Mouse (Mus musculus) A20 (cell line): ENCODE data around the gene Rerg.
"Not testable (repeated sequence)": the region's sequence is repeated elsewhere in the genome, so short reads cannot be mapped to it uniquely, and the experiment has no call there.

Source experiments
- DNase-seq: peaks from one replicate; pipeline ENCODE4 v3.0.0-alpha.2; 2011; ENCODE audit warnings: low read depth, low spot score

Gene Rerg

DNA sequence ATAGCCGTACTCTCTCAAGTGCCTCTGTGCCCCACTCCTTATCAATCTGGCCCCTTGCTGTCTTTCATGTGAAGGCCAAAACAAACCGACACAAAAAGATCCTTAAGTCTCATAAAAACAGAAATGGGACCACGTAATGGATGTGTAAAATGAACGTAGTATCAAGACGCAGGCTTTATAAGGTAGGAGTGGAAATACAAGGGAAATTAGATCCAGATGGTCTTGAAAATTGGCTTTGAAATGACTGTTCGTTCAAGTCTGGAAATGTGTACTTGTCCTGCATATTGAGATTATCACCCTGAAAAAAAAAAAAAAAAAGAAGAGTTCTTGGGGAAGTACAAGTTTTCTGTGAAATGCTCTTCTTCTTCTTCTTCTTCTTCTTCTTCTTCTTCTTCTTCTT, 90.6 kb downstream of the Rerg start:
- no peak for DNase-seq

GRCm38 (mm10) chr6:137076731-137077130, 93.6 kb downstream of the Rerg start:
- no peak for DNase-seq

DNA sequence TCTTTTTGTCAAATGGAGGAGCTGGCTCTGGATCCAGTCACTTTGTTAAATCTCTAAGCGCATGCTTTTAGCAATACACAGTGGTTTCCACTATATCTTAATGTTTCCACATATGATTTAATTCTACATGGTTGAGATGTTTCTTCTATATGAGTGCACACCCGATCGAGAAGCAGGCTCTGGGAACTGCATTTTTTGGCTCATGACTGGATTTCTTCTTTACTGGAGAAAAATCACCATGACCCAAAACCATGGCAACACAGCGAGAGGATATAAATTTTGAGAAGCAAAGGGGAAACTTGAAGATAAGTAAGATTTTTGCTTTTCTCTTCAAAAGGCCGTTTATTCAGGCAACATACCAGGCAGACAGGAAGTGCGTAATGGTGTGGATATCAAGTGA, 94.1 kb downstream of the Rerg start:
- DNase-seq: no peak

DNA sequence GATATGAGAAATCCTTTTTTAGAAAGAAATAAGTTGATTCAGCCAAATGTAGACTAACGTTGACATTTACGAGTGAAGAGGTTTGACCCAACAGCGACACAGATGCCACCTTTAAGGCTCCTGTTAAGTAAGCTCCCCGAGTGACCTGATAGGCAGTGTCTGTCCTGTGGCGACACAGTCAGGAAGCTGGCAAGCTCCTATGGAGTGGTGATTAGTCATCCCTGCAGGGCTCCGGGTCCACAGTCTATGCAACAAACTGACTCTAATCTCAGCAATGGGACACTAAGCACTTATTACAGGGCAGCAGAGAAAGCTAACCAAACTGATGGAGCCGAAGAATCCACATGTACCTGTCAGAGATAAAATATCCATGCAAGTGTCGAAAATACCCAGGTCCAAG, 98.0 kb downstream of the Rerg start:
- DNase-seq: no peak

DNA sequence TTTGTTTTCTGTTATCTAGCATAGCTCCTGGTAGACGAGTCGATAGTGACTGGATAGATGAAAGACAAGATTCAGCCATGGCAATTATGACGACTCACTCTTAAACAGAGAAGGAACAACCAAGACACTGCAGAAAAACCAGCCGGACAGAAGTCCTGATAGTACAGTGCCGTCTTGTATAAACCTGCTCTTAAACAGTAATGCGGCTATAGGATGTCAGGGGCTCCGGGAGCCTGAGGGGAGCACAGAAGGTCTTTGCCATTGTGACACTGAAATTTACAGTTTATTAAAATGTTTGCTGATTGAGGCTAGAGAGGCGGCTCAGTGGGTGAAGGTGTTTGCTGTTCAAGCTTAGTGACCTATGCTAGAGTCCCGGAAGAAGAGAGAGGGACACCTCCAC, 98.8 kb downstream of the Rerg start:
- no peak for DNase-seq

DNA sequence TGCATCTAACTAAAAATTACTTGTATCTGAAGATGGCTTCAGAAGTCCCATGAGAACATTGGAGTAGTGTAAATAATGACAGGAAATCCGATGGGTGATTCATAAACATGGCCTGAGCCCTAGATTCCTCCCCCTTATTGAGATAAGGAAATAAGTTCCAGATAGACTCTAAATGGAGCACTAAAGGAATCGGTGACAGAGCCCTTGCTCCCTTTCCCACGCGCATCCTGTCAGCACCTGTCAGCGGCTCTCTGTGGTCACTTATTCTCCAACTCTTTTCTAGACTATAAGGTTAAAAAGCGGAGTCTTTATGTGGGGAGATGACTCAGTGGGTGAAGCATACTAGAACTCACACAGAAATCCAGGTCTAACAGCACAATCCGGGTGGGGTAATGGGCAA, 104.8 kb downstream of the Rerg start:
- DNase-seq: no peak

DNA sequence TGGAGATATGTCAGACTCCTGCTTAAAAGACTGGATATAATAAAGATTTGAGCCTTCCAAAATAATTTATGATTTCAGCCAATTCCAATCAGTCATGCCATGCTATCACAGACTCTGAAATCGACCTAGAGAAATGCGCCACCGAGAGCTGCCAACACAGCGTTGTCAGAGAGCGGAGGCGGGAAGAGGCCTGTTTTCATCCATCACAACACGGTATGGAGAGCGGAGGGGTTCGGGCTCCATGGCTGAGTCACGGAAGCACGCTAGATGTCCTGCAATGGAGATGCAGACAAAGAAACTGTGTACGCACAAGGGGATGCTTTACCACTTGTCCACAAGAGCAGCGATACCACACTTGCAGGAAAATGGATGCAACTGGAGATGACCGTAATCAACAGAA, 105.5 kb downstream of the Rerg start:
- no peak for DNase-seq

DNA sequence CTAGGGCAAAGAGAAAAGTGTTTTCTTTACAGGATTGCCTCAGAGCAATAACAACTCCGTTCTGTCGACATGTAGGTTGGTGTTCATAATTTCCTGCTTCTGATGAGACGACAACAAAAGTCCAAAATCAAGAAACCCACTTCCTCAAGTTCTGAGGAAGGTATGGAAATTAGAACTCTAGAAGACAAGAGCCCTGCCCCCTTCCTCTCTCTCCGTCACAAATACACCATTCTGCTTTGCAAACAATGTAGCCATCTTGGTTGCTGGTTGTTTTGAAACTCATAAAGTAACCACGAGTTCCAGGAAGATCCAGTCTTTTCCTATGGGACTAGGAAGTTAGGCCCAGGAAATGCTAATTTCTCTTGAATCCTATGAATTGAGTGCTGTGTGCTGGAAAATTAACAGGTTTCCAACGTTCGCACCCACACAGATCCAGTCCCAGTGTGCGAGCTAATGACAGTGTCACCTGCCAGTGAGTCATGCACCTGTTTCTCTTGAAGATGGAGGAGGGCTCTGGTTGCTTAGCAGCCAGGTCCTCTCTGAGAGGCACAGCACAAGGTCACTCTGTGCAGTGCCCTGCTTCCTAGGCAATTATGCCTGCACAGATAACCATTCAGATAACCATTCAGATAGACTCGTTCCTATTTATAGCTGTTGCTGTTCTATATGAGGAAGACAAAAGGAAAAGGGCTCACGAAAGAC, 106.9 kb downstream of the Rerg start:
- no peak for DNase-seq

DNA sequence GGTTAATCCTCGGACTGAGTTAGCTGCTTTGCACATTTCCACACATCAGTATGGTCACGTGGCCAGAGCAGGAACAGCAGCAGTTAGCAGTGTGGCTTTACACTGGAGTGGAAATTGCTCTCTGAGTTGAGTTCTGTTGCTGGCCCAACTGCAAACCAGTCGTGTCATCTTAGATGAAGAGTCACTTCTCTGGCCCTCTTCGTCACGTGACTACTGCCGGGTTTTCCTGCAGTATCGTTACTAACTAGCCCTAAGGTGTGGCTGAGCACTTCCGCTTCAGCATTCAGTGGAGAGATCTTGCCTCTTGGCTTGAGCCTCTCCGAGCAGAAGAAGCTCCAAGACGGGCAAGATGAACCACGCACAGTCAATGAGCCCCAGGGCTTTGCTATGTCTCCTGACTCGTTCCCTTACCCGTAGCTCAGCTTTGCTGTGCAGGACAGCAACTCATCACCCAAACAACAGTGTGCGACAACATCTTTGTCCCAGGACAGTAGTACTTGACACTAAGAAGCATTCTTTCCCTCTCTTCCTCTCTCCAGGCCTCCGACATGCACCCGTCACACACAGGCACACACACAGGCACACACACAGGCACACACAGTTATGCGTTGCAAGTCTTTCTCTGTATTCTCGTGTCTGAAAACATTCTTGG, 108.3 kb downstream of the Rerg start:
- no peak for DNase-seq

DNA sequence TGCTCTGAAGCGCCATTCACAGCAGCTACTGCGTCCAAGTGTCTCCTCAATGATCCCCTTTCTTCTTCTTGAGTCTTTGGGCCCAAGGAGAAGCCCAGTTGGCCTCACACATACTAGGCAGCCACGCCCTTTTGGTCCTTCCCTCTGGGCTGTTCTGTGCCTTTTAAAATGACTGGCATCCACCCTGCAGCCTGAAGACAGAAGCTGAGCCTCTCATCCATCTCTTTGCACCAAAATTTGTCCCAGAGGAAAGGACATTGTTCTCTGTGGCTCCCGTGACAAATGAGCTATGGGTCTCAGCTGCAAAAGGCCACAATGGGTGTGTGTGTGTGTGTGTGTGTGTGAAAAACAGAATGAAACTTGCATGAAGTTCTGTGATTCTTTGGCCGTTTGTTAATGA, 109.7 kb downstream of the Rerg start:
- no peak for DNase-seq

- no peak for DNase-seq
Observed at GRCm38 (mm10) chr6:137058257-137058656, 112.0 kb downstream of the Rerg start.

DNA sequence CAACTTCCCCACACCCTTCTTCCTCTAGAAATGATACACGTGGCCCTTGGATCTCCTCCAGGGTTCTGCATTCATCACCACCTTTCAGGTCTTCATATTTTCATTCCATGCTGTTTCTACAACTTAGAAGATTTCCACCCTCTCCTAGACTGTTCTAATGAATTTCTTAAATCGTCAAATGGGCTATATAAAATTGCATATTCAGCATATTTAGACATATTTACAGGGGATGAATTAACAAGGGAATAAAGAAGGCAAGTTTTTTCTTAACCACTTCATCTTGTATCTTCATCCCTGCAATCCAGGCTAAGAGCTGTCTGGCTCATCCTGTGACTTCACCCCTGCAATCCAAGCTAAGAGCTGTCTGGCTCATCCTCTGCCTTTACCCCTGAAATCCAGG, 116.2 kb downstream of the Rerg start:
- no peak for DNase-seq

GRCm38 (mm10) chr6:137053464-137053863, 116.8 kb downstream of the Rerg start:
- no peak for DNase-seq

GRCm38 (mm10) chr6:137053006-137053405, 117.3 kb downstream of the Rerg start:
- no peak for DNase-seq

DNA sequence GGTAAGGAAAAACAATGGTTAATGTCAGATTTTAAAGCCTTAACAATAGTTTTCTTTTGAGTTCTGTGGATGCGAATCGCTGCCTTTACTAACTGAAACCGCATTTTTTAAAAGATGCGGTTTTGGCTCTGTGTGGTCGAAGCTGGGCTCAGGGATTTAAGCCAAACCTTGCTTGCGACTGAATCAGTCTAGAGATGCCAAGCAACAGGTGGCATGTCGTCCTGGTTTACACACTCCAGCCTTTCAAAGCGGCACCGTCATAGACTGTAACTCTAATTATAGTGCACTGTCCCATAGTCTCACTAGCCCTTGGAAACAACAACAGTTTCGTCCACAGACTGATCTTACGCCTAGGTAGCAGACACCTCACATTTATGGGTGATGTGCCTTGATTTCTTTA, 123.3 kb downstream of the Rerg start:
- DNase-seq: no peak

DNA sequence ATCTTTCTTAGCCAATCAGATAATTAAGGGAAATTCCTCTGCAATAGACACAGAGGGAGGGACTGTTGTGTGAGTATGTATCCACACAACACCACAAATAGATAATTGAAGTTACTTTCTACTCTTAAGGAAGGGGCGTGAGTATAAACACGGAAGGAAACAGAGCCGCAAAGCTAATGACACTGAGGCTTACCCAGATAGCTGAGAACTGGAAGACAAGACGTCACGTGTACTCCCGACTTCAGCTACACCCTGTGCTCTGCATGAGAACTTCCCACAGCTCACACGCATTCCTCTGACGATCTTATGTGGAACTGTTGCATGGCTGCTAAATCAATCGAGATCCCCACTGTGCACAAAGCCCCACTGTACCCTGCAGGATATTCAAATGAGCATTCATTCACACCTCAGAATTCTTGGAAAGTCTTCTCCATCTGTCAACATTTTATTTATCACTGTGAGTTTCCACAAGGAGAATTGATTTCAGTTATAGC, 125.2 kb downstream of the Rerg start:
- no peak for DNase-seq

DNA sequence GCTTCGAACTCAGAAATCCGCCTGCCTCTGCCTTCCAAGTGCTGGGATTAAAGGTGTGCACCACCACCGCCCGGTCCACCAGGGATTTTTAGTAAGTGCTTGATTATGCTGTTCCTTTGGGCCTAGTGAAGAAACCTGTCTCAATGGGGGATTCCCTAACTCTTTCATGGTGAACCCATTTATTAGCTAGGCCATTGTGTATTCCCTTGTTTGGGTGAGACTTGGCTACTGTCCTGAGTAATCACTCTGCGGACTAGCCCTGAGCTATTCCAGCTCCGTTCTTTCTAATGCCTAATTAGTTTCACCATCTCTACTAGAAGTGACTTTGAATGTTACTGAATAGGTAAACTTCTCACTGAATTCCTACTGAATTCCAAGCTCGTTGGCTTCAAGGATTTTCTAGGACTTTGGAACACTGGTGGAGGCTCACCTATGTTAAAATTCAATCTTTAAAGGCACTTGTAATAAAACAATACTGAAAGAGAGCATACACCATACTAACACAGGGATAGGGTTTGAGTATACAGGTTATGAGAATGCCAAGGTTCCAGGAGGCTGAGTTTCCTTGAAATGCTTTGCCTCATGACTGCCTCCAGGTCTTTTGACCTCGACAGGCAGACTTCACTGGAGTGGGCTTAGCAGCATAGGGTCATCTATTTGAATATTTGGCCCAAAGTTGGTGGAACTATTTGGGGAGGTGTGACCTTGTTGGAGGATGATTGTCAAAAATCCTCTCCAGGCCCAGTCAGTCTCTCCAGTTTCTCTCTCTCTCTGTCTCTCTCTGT, 134.5 kb downstream of the Rerg start:
- not testable (repeated sequence) for DNase-seq

DNA sequence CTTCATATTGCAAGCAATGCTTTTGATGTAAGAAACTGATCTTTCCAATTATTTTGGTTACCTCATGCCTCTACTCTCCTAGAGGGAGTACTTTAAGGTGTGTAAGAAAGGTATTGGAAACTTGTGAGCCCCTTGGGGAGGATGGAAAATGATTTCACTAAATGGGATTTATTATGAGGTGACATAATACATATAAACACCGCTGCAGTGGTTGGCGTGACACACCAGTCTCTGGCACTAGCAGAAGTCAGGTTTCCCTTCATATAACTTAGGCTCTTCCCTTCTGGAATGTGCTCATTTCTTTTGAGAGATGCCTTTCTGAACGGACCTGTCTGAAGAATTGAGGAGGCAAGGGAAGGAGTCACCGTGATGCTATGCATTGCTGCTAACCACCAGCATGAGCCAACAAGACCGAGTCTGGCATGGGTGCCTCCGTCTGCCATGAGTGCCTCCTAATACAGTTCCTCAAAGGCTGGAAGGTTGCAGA, 139.6 kb downstream of the Rerg start:
- DNase-seq: no peak

DNA sequence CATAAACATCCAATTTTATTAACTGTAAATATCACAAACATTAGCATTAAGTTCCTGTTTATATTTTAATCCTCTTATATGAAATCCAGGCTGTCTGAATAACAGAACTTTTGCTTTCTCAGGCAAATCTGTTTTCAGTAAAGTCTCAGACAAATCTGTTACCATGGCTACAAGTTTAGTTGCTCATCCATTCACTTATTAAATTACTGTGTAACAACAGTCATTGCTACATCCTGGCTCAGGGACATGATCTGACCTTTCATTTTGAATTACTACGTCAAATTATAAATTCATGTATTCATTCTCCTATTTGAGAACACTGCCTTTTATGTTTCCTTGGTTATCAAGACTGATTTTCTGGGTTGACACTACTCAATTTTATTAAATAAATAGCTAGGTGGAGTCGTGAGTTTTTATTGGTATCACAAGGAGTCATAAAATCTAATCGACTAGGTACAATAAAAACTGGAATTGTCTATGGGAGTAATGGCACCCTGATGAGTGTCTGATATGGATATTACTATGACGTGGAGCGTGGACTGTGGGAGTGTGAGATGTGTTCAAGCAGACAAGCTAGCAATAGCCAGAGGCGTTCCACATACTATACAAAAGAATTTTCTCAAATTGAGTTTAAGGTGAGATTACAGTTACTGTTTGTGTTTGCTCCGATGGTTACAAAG, 140.2 kb downstream of the Rerg start:
- no peak for DNase-seq

- DNase-seq: no peak
Observed at GRCm38 (mm10) chr6:137025461-137025860, 144.8 kb downstream of the Rerg start.

GRCm38 (mm10) chr6:137024541-137024940, 145.8 kb downstream of the Rerg start:
- no peak for DNase-seq
